Mouse (Mus musculus): Measurements from ENCODE around the gene Snx29. TPM values are rescaled to one million over a fixed set of nuclear protein-coding genes. Genes with fewer than 3 reads are reported as not detected.
"Not testable (repeated sequence)": the region's sequence is repeated elsewhere in the genome, so short reads cannot be mapped to it uniquely, and the experiment has no call there.

Gene Snx29
- polyA plus RNA-seq, 1 experiment from 2014 or later = 13.0 TPM

GRCm38 (mm10) chr16:11439417-11439816, 116.7 kb downstream of the Snx29 start:
- Histone ChIP-seq H3K4me3 (no peak overlapping the region), H3K36me3 (ENCODE audit: poor library complexity, severe bottlenecking) (no peaks in the 10 kb centered on the region), H3K27ac (no peak overlapping the region), H3K4me1 (no peaks in the 10 kb centered on the region), H3K4me2 (no peak overlapping the region), H3K27me3 (no peaks in the 10 kb centered on the region), H3K9me3 (replicated peaks) (no peaks in the 10 kb centered on the region), H3K9ac (no peak overlapping the region)
- no peak for ATAC-seq
- 89% methylated on average over 6 of the region's 6 CpGs for WGBS

- Histone ChIP-seq H3K36me3 (ENCODE audit: poor library complexity, severe bottlenecking) (peaks cover 6% of the 10 kb centered on the region; the same call in 1 of the 2 replicates), H3K27me3 (no peaks in the 10 kb centered on the region), H3K9me3 (replicated peaks) (no peaks in the 10 kb centered on the region), H3K9ac (no peak overlapping the region), H3K27ac (no peak overlapping the region), H3K4me2 (no peak overlapping the region), H3K4me1 (no peaks in the 10 kb centered on the region), H3K4me3 (no peak overlapping the region)
- WGBS = 72% methylated on average over 4 of the region's 4 CpGs
- ATAC-seq = no peak
These were observed 118.9 kb downstream of the Snx29 start for GRCm38 (mm10) chr16:11441616-11442015.

DNA sequence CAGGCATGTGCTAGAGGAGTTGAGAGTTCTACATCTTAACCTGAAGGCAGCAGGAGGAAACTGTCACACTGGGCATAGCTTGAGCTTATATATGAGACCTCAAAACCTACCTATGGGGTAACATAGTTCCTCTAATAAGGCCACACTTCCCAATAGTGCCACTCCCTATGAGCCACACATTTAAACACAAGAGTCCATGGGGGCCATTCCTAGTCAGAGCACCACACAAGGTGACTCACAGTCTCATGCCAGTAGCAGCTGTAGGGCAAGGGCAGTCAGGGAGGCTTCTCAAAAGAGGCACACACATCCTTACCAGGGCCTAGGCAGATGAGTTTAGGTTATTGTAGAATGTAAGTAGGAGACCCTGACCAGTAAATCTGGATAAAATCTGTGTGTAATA, 119.8 kb downstream of the Snx29 start:
- Histone ChIP-seq H3K4me1 (no peaks in the 10 kb centered on the region), H3K9ac (no peak overlapping the region), H3K36me3 (ENCODE audit: poor library complexity, severe bottlenecking) (peaks cover 15% of the 10 kb centered on the region), H3K9me3 (replicated peaks) (no peaks in the 10 kb centered on the region), H3K27ac (no peak overlapping the region), H3K27me3 (no peaks in the 10 kb centered on the region), H3K4me3 (no peak overlapping the region), H3K4me2 (no peak overlapping the region)
- ATAC-seq = no peak

GRCm38 (mm10) chr16:11444626-11445025, 121.9 kb downstream of the Snx29 start:
- H3K4me2 ChIP-seq = no peak overlapping the region
- WGBS = 93% methylated on average over 1 of the region's 1 CpGs
- H3K9me3 ChIP-seq (replicated peaks) = no peaks in the 10 kb centered on the region

GRCm38 (mm10) chr16:11446977-11447376, 124.3 kb downstream of the Snx29 start:
- Histone ChIP-seq H3K9me3 (replicated peaks) (no peaks in the 10 kb centered on the region), H3K27ac (no peak overlapping the region), H3K36me3 (ENCODE audit: poor library complexity, severe bottlenecking) (peaks cover 29% of the 10 kb centered on the region), H3K4me1 (no peaks in the 10 kb centered on the region), H3K4me3 (no peak overlapping the region), H3K9ac (no peak overlapping the region), H3K4me2 (no peak overlapping the region), H3K27me3 (no peaks in the 10 kb centered on the region)
- ATAC-seq = no peak
- 89% methylated on average over 4 of the region's 4 CpGs for WGBS

More at GRCm38 (mm10) chr16:11444626-11445025, 121.9 kb downstream of the Snx29 start:
- Histone ChIP-seq H3K4me1 (no peaks in the 10 kb centered on the region), H3K9ac (no peak overlapping the region), H3K4me3 (no peak overlapping the region), H3K27ac (no peak overlapping the region), H3K27me3 (no peaks in the 10 kb centered on the region), H3K36me3 (ENCODE audit: poor library complexity, severe bottlenecking) (peaks cover 23% of the 10 kb centered on the region)
- ATAC-seq = no peak

GRCm38 (mm10) chr16:11447905-11448304, 125.2 kb downstream of the Snx29 start:
- Histone ChIP-seq H3K36me3 (ENCODE audit: poor library complexity, severe bottlenecking) (peaks cover 38% of the 10 kb centered on the region), H3K4me1 (no peaks in the 10 kb centered on the region), H3K27me3 (no peaks in the 10 kb centered on the region), H3K4me2 (no peak overlapping the region), H3K9me3 (replicated peaks) (0 out of 2 replicates have a peak, but pooled peaks cover 1% of the 10 kb centered on the region), H3K27ac (no peak overlapping the region), H3K9ac (no peak overlapping the region), H3K4me3 (no peak overlapping the region)
- ATAC-seq = no peak
- 94% methylated on average over 5 of the region's 5 CpGs for WGBS

GRCm38 (mm10) chr16:11448696-11449095, 126.0 kb downstream of the Snx29 start:
- H3K27me3 ChIP-seq; ATAC-seq; H3K4me1 ChIP-seq; H3K27ac ChIP-seq; H3K4me3 ChIP-seq; H3K4me2 ChIP-seq; H3K9ac ChIP-seq; H3K9me3 ChIP-seq (replicated peaks): not testable (repeated sequence)
- peaks cover 46% of the 10 kb centered on the region for H3K36me3 ChIP-seq (ENCODE audit: poor library complexity, severe bottlenecking)
- WGBS = 94% methylated on average over 4 of the region's 4 CpGs

GRCm38 (mm10) chr16:11449344-11449743, 126.6 kb downstream of the Snx29 start:
- Histone ChIP-seq H3K4me1 (no peaks in the 10 kb centered on the region), H3K4me3 (no peak overlapping the region), H3K4me2 (no peak overlapping the region), H3K27me3 (no peaks in the 10 kb centered on the region), H3K9me3 (replicated peaks) (0 out of 2 replicates have a peak, but pooled peaks cover 9% of the 10 kb centered on the region), H3K36me3 (ENCODE audit: poor library complexity, severe bottlenecking) (peaks cover 52% of the 10 kb centered on the region), H3K9ac (no peak overlapping the region), H3K27ac (no peak overlapping the region)
- ATAC-seq = no peak
- whole genome bisulfite sequencing = 89% methylated on average over 4 of the region's 4 CpGs

DNA sequence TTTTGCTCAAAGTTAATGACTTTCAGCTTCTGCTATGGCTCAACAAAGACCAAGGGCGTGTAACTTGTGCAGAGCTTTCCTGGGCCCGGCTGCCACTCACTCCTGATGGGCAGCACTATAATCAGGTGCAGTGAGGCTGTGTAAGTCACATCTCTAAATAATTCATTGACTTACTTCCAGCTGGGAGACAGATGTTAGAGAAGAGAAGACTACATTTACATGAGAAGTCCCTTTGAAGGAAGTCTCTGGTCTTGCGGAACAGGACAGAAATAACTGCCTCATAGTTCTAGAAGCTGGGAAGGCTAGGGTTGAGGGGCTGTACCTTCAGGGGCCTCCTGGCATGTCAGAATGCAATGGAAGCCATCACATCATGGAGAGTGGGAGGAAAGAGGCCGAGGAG, 127.9 kb downstream of the Snx29 start:
- Histone ChIP-seq H3K9me3 (replicated peaks) (0 out of 2 replicates have a peak, but pooled peaks cover 9% of the 10 kb centered on the region), H3K4me2 (no peak overlapping the region), H3K4me1 (no peaks in the 10 kb centered on the region), H3K4me3 (no peak overlapping the region), H3K27me3 (no peaks in the 10 kb centered on the region), H3K27ac (no peak overlapping the region), H3K9ac (no peak overlapping the region), H3K36me3 (ENCODE audit: poor library complexity, severe bottlenecking) (peaks cover 55% of the 10 kb centered on the region)
- ATAC-seq = no peak
- 83% methylated on average over 4 of the region's 4 CpGs for WGBS

DNA sequence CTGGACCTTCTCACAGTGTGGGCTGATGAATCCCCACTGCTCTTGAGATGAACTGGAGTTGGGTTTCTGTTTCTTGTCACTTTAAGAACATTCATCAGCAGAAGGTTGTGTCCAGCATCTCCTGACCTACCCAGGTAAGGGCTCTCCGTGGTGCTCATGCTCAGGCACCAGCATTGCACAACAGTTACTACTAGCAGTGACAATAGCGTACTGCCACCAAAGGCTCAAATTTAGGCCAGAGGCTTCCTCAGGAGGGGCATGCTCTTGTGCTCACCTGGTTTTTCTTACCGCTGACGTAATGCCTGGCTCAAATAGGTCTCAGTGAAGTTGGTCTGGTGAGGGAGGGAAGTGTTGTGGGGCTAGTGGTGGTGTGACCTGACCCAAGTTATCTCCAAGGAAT, 132.2 kb downstream of the Snx29 start:
- Histone ChIP-seq H3K4me3 (no peak overlapping the region), H3K4me1 (no peaks in the 10 kb centered on the region), H3K4me2 (no peak overlapping the region), H3K27ac (no peak overlapping the region), H3K9ac (no peak overlapping the region), H3K36me3 (ENCODE audit: poor library complexity, severe bottlenecking) (peaks cover 41% of the 10 kb centered on the region), H3K9me3 (replicated peaks) (0 out of 2 replicates have a peak, but pooled peaks cover 9% of the 10 kb centered on the region), H3K27me3 (no peaks in the 10 kb centered on the region)
- ATAC-seq = no peak
- WGBS = 96% methylated on average over 4 of the region's 4 CpGs

- Histone ChIP-seq H3K36me3 (ENCODE audit: poor library complexity, severe bottlenecking) (peaks cover 41% of the 10 kb centered on the region), H3K27me3 (no peaks in the 10 kb centered on the region), H3K4me1 (no peaks in the 10 kb centered on the region), H3K9me3 (replicated peaks) (0 out of 2 replicates have a peak, but pooled peaks cover 9% of the 10 kb centered on the region), H3K27ac (no peak overlapping the region), H3K4me3 (no peak overlapping the region), H3K9ac (no peak overlapping the region), H3K4me2 (no peak overlapping the region)
- 88% methylated on average over 5 of the region's 5 CpGs for WGBS
- ATAC-seq = no peak
These were observed 132.9 kb downstream of the Snx29 start for GRCm38 (mm10) chr16:11455545-11456140.

GRCm38 (mm10) chr16:11456141-11456645, 133.5 kb downstream of the Snx29 start:
- 92% methylated on average over 5 of the region's 5 CpGs for WGBS
- Histone ChIP-seq H3K27me3 (no peaks in the 10 kb centered on the region), H3K4me3 (no peak overlapping the region), H3K4me2 (no peak overlapping the region), H3K27ac (no peak overlapping the region), H3K36me3 (ENCODE audit: poor library complexity, severe bottlenecking) (peaks cover 41% of the 10 kb centered on the region), H3K9ac (no peak overlapping the region), H3K4me1 (no peaks in the 10 kb centered on the region), H3K9me3 (replicated peaks) (0 out of 2 replicates have a peak, but pooled peaks cover 9% of the 10 kb centered on the region)
- no peak for ATAC-seq

DNA sequence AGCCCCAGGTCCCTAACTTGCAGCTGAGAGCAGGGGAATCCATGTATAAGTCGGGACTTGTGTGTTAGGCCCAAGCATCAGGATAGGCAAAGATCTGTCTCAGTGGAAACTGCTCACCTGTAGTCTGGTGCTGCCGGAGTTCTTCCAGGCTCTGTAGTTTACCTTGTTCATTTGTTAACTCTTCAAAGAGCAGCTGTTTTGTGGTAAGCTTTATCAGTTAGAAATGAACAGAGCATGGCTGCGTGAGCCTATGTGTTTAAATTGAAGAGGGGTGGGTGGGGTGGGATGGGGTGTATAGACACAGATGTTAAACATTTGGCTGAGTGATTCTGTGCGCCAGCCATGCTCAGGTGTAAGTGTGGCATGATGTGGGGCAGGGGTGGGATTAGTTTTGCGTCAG, 134.4 kb downstream of the Snx29 start:
- no peaks in the 10 kb centered on the region for H3K4me1 ChIP-seq
- ATAC-seq = no peak
- 92% methylated on average over 5 of the region's 5 CpGs for WGBS
- peaks cover 33% of the 10 kb centered on the region for H3K36me3 ChIP-seq (ENCODE audit: poor library complexity, severe bottlenecking)
- no peak overlapping the region for H3K9ac ChIP-seq
- H3K27me3 ChIP-seq = no peaks in the 10 kb centered on the region
- no peak overlapping the region for H3K4me2 ChIP-seq
- H3K27ac ChIP-seq = no peak overlapping the region
- H3K9me3 ChIP-seq (replicated peaks) = 0 out of 2 replicates have a peak, but pooled peaks cover 9% of the 10 kb centered on the region
- no peak overlapping the region for H3K4me3 ChIP-seq

Data from forebrain, embryonic 13.5 days (tissue).